Mouse (Mus musculus): ENCODE measurements around the gene Tprgl.

DNA sequence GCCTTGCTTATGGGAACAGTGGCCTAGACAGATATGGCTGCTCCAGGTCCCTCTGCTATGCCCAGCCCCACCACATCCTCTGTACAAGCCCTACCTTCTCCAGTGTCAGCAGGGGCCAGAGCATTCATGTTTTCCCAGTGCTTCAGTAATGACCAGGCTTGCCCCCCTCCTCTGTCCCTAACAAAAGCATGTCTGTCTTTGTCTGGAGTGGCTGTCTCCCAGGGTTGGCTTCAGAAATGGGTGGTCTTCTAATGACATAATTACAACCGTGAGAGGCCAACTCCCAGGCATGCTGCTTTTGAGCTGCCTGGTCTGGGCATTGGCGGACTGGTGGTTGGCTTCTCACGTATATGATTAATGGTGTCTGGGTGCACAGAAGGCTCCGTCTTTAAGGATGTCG, 41.0 kb upstream of the Tprgl start:
- TF ChIP-seq CTCF (IDR thresholded peaks at IDR 0.05) = no peak
- no peak for TF ChIP-seq EP300 (IDR thresholded peaks at IDR 0.05)

Measured in lung, postnatal 0 days (tissue).